In genomic region chr17:27038335-27039050, GRCm38 (mm10) we compare ENCODE assay signal across 8 mouse cellular contexts. TPM values are rescaled to one million over a fixed set of nuclear protein-coding genes. Genes with fewer than 3 reads are reported as not detected.
A peak's percentile ranks its signal among the peaks of the same experiment; 100 is the strongest.
DNase-seq lines count a peak whose midpoint lies in the region; ATAC-seq and TF ChIP-seq lines count a peak whose summit lies in the region.

No protein-coding gene starts in this region.

- no peaks in the 10 kb centered on the region for H3K36me3 ChIP-seq in kidney, postnatal 0 days (ENCODE audit: insufficient read depth, low read length)
- no peaks in the 10 kb centered on the region for H3K36me3 ChIP-seq in embryonic facial prominence, embryonic 14.5 days (ENCODE audit: control insufficient read depth, insufficient read depth, low read length)
- no peaks in the 10 kb centered on the region for H3K36me3 ChIP-seq in macrophage (ENCODE audit: inconsistent target)

- ATAC-seq in kidney, postnatal 0 days (replicated peaks; ENCODE audit: low FRiP score, low read depth): peak; percentile 25; the same call in 1 of the 2 replicates
- ATAC-seq in embryonic facial prominence, embryonic 14.5 days (ENCODE audit: low read depth): peak; percentile 54

- peaks cover 26% of the 10 kb centered on the region for H3K4me1 ChIP-seq in kidney, postnatal 0 days (replicated peaks; ENCODE audit: insufficient read depth, low read length)
- H3K4me1 ChIP-seq in embryonic facial prominence, embryonic 14.5 days (ENCODE audit: control insufficient read depth, insufficient read depth, low read length): peaks cover 29% of the 10 kb centered on the region

- 43% methylated on average over 18 of the region's 18 CpGs for WGBS in kidney, postnatal 0 days
- 30% methylated on average over 16 of the region's 18 CpGs for WGBS in embryonic facial prominence, embryonic 14.5 days
- WGBS in macrophage (ENCODE audit: missing documents): 66% methylated on average over 15 of the region's 18 CpGs

- no peaks in the 10 kb centered on the region; the same call in 1 of the 2 replicates for H3K79me2 ChIP-seq in macrophage (ENCODE audit: inconsistent target)

- H3K27ac ChIP-seq in kidney, postnatal 0 days: peak overlapping the region; percentile 39
- peak overlapping the region; percentile 61 for H3K27ac ChIP-seq in embryonic facial prominence, embryonic 14.5 days (replicated peaks; ENCODE audit: low read depth, low read length)
- peak overlapping the region; percentile 84 for H3K27ac ChIP-seq in macrophage

- no peaks in the 10 kb centered on the region for H3K27me3 ChIP-seq in kidney, postnatal 0 days (ENCODE audit: insufficient read depth, low read length)
- no peaks in the 10 kb centered on the region for H3K27me3 ChIP-seq in embryonic facial prominence, embryonic 14.5 days (replicated peaks; ENCODE audit: control insufficient read depth, insufficient read depth, low read length)

- no peak overlapping the region for H3K4me2 ChIP-seq in kidney, postnatal 0 days (ENCODE audit: low read length)
- H3K4me2 ChIP-seq in embryonic facial prominence, embryonic 14.5 days (ENCODE audit: low read depth, low read length): peak overlapping the region; percentile 21

- no peak for TF ChIP-seq CTCF in kidney, postnatal 0 days (IDR thresholded peaks at IDR 0.05; ENCODE audit: low read depth)

- no peak overlapping the region for H3K4me3 ChIP-seq in kidney, postnatal 0 days (replicated peaks; ENCODE audit: low read depth, low read length)
- H3K4me3 ChIP-seq in embryonic facial prominence, embryonic 14.5 days (ENCODE audit: low read depth, low read length): no peak overlapping the region
- peak overlapping the region; percentile 36 for H3K4me3 ChIP-seq in macrophage (ENCODE audit: inconsistent target)

- no peaks in the 10 kb centered on the region for H3K9me3 ChIP-seq in kidney, postnatal 0 days (replicated peaks; ENCODE audit: low read length)
- no peaks in the 10 kb centered on the region for H3K9me3 ChIP-seq in embryonic facial prominence, embryonic 14.5 days (ENCODE audit: control insufficient read depth, low read length)

- 0 out of 2 replicates have a peak overlapping the region, but pooled peaks have one; percentile 5 for H3K9ac ChIP-seq in kidney, postnatal 0 days (ENCODE audit: low read depth, low read length)
- H3K9ac ChIP-seq in embryonic facial prominence, embryonic 14.5 days (ENCODE audit: low read depth, low read length): peak overlapping the region; percentile 38; the same call in 1 of the 2 replicates

- no peak for DNase-seq in kidney, postnatal 0 days (ENCODE audit: low spot score)
- DNase-seq in kidney, adult 9 months: no peak
- DNase-seq in Muller cell, postnatal 12 days (ENCODE audit: inconsistent ontology term): peak; percentile 75
- DNase-seq in embryonic facial prominence, embryonic 14.5 days (ENCODE audit: low spot score): peak; percentile 76
- no peak for DNase-seq in spleen, postnatal 14 days (ENCODE audit: low spot score in 2 of 2)
- DNase-seq in cerebellum, adult 9-10 months: no peak
- no peak for DNase-seq in right cerebral cortex, postnatal 14 days

RNA-seq across cellular contexts. Expression of gene Bak1, which starts 9.7 kb away (rescaled TPM):
- 6.3 and 6.7 TPM in 2 replicates for polyA plus RNA-seq in kidney, postnatal 0 days (2015; fragmentation: Nextera tagmentation; extraction: Ambion mirVana)
- 9.0 and 9.8 TPM in 2 replicates for polyA plus RNA-seq in embryonic facial prominence, embryonic 14.5 days (2014; fragmentation: Nextera tagmentation; extraction: Ambion mirVana)
- 10 to 100 TPM in 20 of 26 experiments, 1 to 10 TPM in 6; 1.1 to 35.9 (median 16.7) TPM for total RNA-seq in macrophage (2018; cell fraction: chromatin; rRNA removed)
- 100 to 1,000 TPM in 22 of 26 experiments, 10 to 100 TPM in 4; 84.9 to 227 (median 142) TPM for total RNA-seq in macrophage (2018; cell fraction: cytosol; rRNA removed)
- 10 to 100 TPM in 25 of 26 experiments, 1 to 10 TPM in 1; 8.4 to 90.5 (median 37.8) TPM for total RNA-seq in macrophage (2018; cell fraction: nucleus; rRNA removed)
- polyA plus RNA-seq in macrophage (2018): 89.6 to 180 TPM (median 127 TPM) in 3 replicates

RNA-seq across cellular contexts. Expression of gene Itpr3, which starts 18.6 kb away (rescaled TPM):
- 4.1 and 4.2 TPM in 2 replicates for polyA plus RNA-seq in kidney, postnatal 0 days (2015; fragmentation: Nextera tagmentation; extraction: Ambion mirVana)
- polyA plus RNA-seq in embryonic facial prominence, embryonic 14.5 days (2014; fragmentation: Nextera tagmentation; extraction: Ambion mirVana): 5.0 and 5.5 TPM in 2 replicates
- 10 to 100 TPM in 19 of 26 experiments, 1 to 10 TPM in 7; 3.2 to 21.0 (median 13.3) TPM for total RNA-seq in macrophage (2018; cell fraction: chromatin; rRNA removed)
- 1 to 10 TPM; 2.2 to 5.5 (median 3.8) TPM for total RNA-seq in macrophage (2018; cell fraction: cytosol; rRNA removed)
- total RNA-seq in macrophage (2018; cell fraction: nucleus; rRNA removed): 10 to 100 TPM in 4 of 26 experiments, 1 to 10 TPM in 22; 2.8 to 28.3 (median 7.5) TPM
- 2.1 to 11.2 TPM (median 2.1 TPM) in 3 replicates for polyA plus RNA-seq in macrophage (2018)

Comparison
In these comparisons a context has a peak if more than half of its experiments do, and no peak if none do; other contexts are left out.
1. DNase-seq: peak in Muller cell, postnatal 12 days (single experiment) and embryonic facial prominence, embryonic 14.5 days (single experiment); none in kidney, postnatal 0 days (single experiment), kidney, adult 9 months (single experiment), spleen, postnatal 14 days (0 of 2), cerebellum, adult 9-10 months (single experiment) and right cerebral cortex, postnatal 14 days (single experiment).
2. Peak in every context shown above with its lines, with median percentiles within 50 percentile points of each other: H3K27ac ChIP-seq.